Mouse (Mus musculus): ENCODE results near the gene Nrip1. TPM values are rescaled to one million over a fixed set of nuclear protein-coding genes. Genes with fewer than 3 reads are reported as not detected.
A peak's percentile ranks its signal among the peaks of the same experiment; 100 is the strongest.

Nrip1 gene
- total and polyA plus RNA-seq, 2 experiments from 2014 or later: 29.5 to 33.7 TPM

GRCm38 (mm10) chr16:76275166-76275565 lies 98.5 kb downstream of the Nrip1 start:
- DNase-seq (ENCODE audit: low spot score) (peak; percentile 32), ATAC-seq (ENCODE audit: low FRiP score) (peak; percentile 31; the same call in 1 of the 2 replicates)
- Histone ChIP-seq H3K9ac (replicated peaks; ENCODE audit: low read length, poor library complexity, severe bottlenecking) (no peak overlapping the region), H3K4me2 (ENCODE audit: low read depth, low read length, poor library complexity, severe bottlenecking) (no peak overlapping the region), H3K36me3 (ENCODE audit: insufficient read depth, low read length) (no peaks in the 10 kb centered on the region), H3K27me3 (ENCODE audit: insufficient read depth, low read length) (no peaks in the 10 kb centered on the region), H3K9me3 (ENCODE audit: low read length) (no peaks in the 10 kb centered on the region), H3K4me3 (ENCODE audit: low read depth, low read length) (no peak overlapping the region), H3K4me1 (ENCODE audit: insufficient read depth, low read length) (no peaks in the 10 kb centered on the region), H3K27ac (ENCODE audit: low read depth, low read length) (no peak overlapping the region)
- WGBS: 54% methylated on average over 7 of the region's 7 CpGs
- no peak for TF ChIP-seq CTCF (IDR thresholded peaks at IDR 0.05)

GRCm38 (mm10) chr16:76266635-76267268 lies 106.9 kb downstream of the Nrip1 start:
- no peak overlapping the region for H3K4me2 ChIP-seq (ENCODE audit: low read depth, low read length, poor library complexity, severe bottlenecking)
- no peak overlapping the region for H3K27ac ChIP-seq (ENCODE audit: low read depth, low read length)
- DNase-seq (ENCODE audit: low spot score) (no peak), ATAC-seq (ENCODE audit: low FRiP score) (no peak)
- WGBS: 83% methylated on average over 9 of the region's 9 CpGs
- H3K4me1 ChIP-seq (ENCODE audit: insufficient read depth, low read length): no peaks in the 10 kb centered on the region
- no peaks in the 10 kb centered on the region for H3K27me3 ChIP-seq (ENCODE audit: insufficient read depth, low read length)
- H3K36me3 ChIP-seq (ENCODE audit: insufficient read depth, low read length): no peaks in the 10 kb centered on the region
- H3K4me3 ChIP-seq (ENCODE audit: low read depth, low read length): no peak overlapping the region
- no peaks in the 10 kb centered on the region for H3K9me3 ChIP-seq (ENCODE audit: low read length)
- TF ChIP-seq CTCF (IDR thresholded peaks at IDR 0.05): no peak
- no peak overlapping the region for H3K9ac ChIP-seq (replicated peaks; ENCODE audit: low read length, poor library complexity, severe bottlenecking)

- 30% methylated on average over 2 of the region's 2 CpGs for WGBS
- no peak for TF ChIP-seq CTCF (IDR thresholded peaks at IDR 0.05)
- Histone ChIP-seq H3K9ac (replicated peaks; ENCODE audit: low read length, poor library complexity, severe bottlenecking) (no peak overlapping the region), H3K36me3 (ENCODE audit: insufficient read depth, low read length) (no peaks in the 10 kb centered on the region), H3K27me3 (ENCODE audit: insufficient read depth, low read length) (no peaks in the 10 kb centered on the region), H3K4me3 (ENCODE audit: low read depth, low read length) (no peak overlapping the region), H3K4me1 (ENCODE audit: insufficient read depth, low read length) (no peaks in the 10 kb centered on the region), H3K9me3 (ENCODE audit: low read length) (no peaks in the 10 kb centered on the region), H3K27ac (ENCODE audit: low read depth, low read length) (no peak overlapping the region), H3K4me2 (ENCODE audit: low read depth, low read length, poor library complexity, severe bottlenecking) (no peak overlapping the region)
- ATAC-seq (ENCODE audit: low FRiP score): no peak
- DNase-seq (ENCODE audit: low spot score): no peak
Measured at GRCm38 (mm10) chr16:76265874-76266273, 107.8 kb downstream of the Nrip1 start.

- Histone ChIP-seq H3K36me3 (ENCODE audit: insufficient read depth, low read length) (no peaks in the 10 kb centered on the region), H3K4me2 (ENCODE audit: low read depth, low read length, poor library complexity, severe bottlenecking) (no peak overlapping the region), H3K4me3 (ENCODE audit: low read depth, low read length) (no peak overlapping the region), H3K4me1 (ENCODE audit: insufficient read depth, low read length) (no peaks in the 10 kb centered on the region), H3K27me3 (ENCODE audit: insufficient read depth, low read length) (no peaks in the 10 kb centered on the region), H3K27ac (ENCODE audit: low read depth, low read length) (no peak overlapping the region), H3K9me3 (ENCODE audit: low read length) (no peaks in the 10 kb centered on the region), H3K9ac (replicated peaks; ENCODE audit: low read length, poor library complexity, severe bottlenecking) (no peak overlapping the region)
- ATAC-seq (ENCODE audit: low FRiP score): no peak
- WGBS: 82% methylated on average over 6 of the region's 6 CpGs
- no peak for TF ChIP-seq CTCF (IDR thresholded peaks at IDR 0.05)
- DNase-seq (ENCODE audit: low spot score): no peak
Measured at GRCm38 (mm10) chr16:76265301-76265700, 108.3 kb downstream of the Nrip1 start.

GRCm38 (mm10) chr16:76263393-76263792 lies 110.2 kb downstream of the Nrip1 start:
- DNase-seq (ENCODE audit: low spot score): no peak
- no peaks in the 10 kb centered on the region for H3K9me3 ChIP-seq (ENCODE audit: low read length)
- no peak overlapping the region for H3K9ac ChIP-seq (replicated peaks; ENCODE audit: low read length, poor library complexity, severe bottlenecking)
- TF ChIP-seq CTCF (IDR thresholded peaks at IDR 0.05): no peak
- no peak overlapping the region for H3K27ac ChIP-seq (ENCODE audit: low read depth, low read length)
- 74% methylated on average over 3 of the region's 4 CpGs for WGBS
- no peak for ATAC-seq (ENCODE audit: low FRiP score)
- no peaks in the 10 kb centered on the region for H3K27me3 ChIP-seq (ENCODE audit: insufficient read depth, low read length)
- H3K4me2 ChIP-seq (ENCODE audit: low read depth, low read length, poor library complexity, severe bottlenecking): no peak overlapping the region
- no peaks in the 10 kb centered on the region for H3K4me1 ChIP-seq (ENCODE audit: insufficient read depth, low read length)
- H3K4me3 ChIP-seq (ENCODE audit: low read depth, low read length): no peak overlapping the region
- H3K36me3 ChIP-seq (ENCODE audit: insufficient read depth, low read length): no peaks in the 10 kb centered on the region

- DNase-seq (ENCODE audit: low spot score): no peak
- WGBS: 54% methylated on average over 6 of the region's 6 CpGs
Measured at GRCm38 (mm10) chr16:76260296-76260695, 113.3 kb downstream of the Nrip1 start.

More at GRCm38 (mm10) chr16:76260296-76260695, 113.3 kb downstream of the Nrip1 start:
- no peak for TF ChIP-seq CTCF (IDR thresholded peaks at IDR 0.05)
- no peaks in the 10 kb centered on the region for H3K9me3 ChIP-seq (ENCODE audit: low read length)
- no peak overlapping the region for H3K4me3 ChIP-seq (ENCODE audit: low read depth, low read length)
- H3K9ac ChIP-seq (replicated peaks; ENCODE audit: low read length, poor library complexity, severe bottlenecking): no peak overlapping the region
- H3K36me3 ChIP-seq (ENCODE audit: insufficient read depth, low read length): no peaks in the 10 kb centered on the region
- no peak for ATAC-seq (ENCODE audit: low FRiP score)
- no peak overlapping the region for H3K27ac ChIP-seq (ENCODE audit: low read depth, low read length)
- H3K4me1 ChIP-seq (ENCODE audit: insufficient read depth, low read length): no peaks in the 10 kb centered on the region
- no peaks in the 10 kb centered on the region for H3K27me3 ChIP-seq (ENCODE audit: insufficient read depth, low read length)
- H3K4me2 ChIP-seq (ENCODE audit: low read depth, low read length, poor library complexity, severe bottlenecking): no peak overlapping the region

Measured in midbrain, postnatal 0 days (tissue).